Mouse (Mus musculus): ENCODE results near the gene Dgki. TPM values are rescaled to one million over a fixed set of nuclear protein-coding genes. Genes with fewer than 3 reads are reported as not detected.

Gene Dgki
- polyA plus RNA-seq, 1 experiment from 2014 or later: 0.81 TPM

GRCm38 (mm10) chr6:37196870-37197269 is 103.1 kb downstream of the Dgki start:
- Histone ChIP-seq H3K36me3 (no peaks in the 10 kb centered on the region), H3K4me3 (replicated peaks) (no peak overlapping the region), H3K27me3 (replicated peaks) (no peaks in the 10 kb centered on the region), H3K4me2 (no peak overlapping the region), H3K4me1 (peaks cover 3% of the 10 kb centered on the region; the same call in 1 of the 2 replicates), H3K27ac (no peak overlapping the region), H3K9ac (no peak overlapping the region), H3K9me3 (no peaks in the 10 kb centered on the region)
- 75% methylated on average over 5 of the region's 5 CpGs for WGBS
- no peak for ATAC-seq (ENCODE audit: insufficient read depth, low FRiP score, low read depth)

DNA sequence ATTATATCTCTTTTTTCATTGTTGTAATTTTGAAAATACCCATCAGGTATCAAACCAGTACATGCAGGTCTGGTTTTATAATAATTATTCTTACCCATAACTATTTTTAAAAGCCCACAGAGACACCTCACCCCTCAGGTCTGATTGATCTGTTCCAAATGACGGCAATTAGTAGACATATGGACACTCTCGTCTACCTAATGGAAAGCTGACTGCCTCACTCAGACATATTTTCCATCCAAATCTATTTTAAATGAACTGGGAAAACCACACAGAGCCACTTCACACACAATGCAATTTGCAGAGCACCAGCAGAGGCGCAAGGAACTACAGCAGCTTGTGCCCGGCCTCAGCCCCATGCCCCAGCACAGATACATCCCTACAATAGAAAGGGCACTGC is 104.2 kb downstream of the Dgki start:
- Histone ChIP-seq H3K27me3 (replicated peaks) (no peaks in the 10 kb centered on the region), H3K4me3 (replicated peaks) (no peak overlapping the region), H3K36me3 (no peaks in the 10 kb centered on the region), H3K9me3 (no peaks in the 10 kb centered on the region), H3K9ac (no peak overlapping the region), H3K27ac (no peak overlapping the region), H3K4me2 (no peak overlapping the region), H3K4me1 (peaks cover 3% of the 10 kb centered on the region; the same call in 1 of the 2 replicates)
- no peak for ATAC-seq (ENCODE audit: insufficient read depth, low FRiP score, low read depth)
- WGBS: 72% methylated on average over 4 of the region's 4 CpGs

GRCm38 (mm10) chr6:37181961-37182360 is 118.0 kb downstream of the Dgki start:
- no peak overlapping the region for H3K4me3 ChIP-seq (replicated peaks)

GRCm38 (mm10) chr6:37171149-37171832 is 128.7 kb downstream of the Dgki start:
- no peak overlapping the region for H3K27ac ChIP-seq
- no peaks in the 10 kb centered on the region for H3K9me3 ChIP-seq
- H3K27me3 ChIP-seq (replicated peaks): no peaks in the 10 kb centered on the region
- H3K4me3 ChIP-seq (replicated peaks): no peak overlapping the region
- 72% methylated on average over 12 of the region's 12 CpGs for WGBS
- H3K4me1 ChIP-seq: no peaks in the 10 kb centered on the region
- H3K4me2 ChIP-seq: no peak overlapping the region
- H3K9ac ChIP-seq: no peak overlapping the region
- no peaks in the 10 kb centered on the region for H3K36me3 ChIP-seq
- no peak for ATAC-seq (ENCODE audit: insufficient read depth, low FRiP score, low read depth)

More at GRCm38 (mm10) chr6:37181961-37182360, 118.0 kb downstream of the Dgki start:
- Histone ChIP-seq H3K9ac (no peak overlapping the region), H3K27ac (no peak overlapping the region), H3K4me1 (no peaks in the 10 kb centered on the region), H3K4me2 (no peak overlapping the region), H3K36me3 (no peaks in the 10 kb centered on the region), H3K27me3 (replicated peaks) (no peaks in the 10 kb centered on the region), H3K9me3 (no peaks in the 10 kb centered on the region)
- ATAC-seq (ENCODE audit: insufficient read depth, low FRiP score, low read depth): no peak
- 86% methylated on average over 4 of the region's 4 CpGs for WGBS

- Histone ChIP-seq H3K27ac (no peak overlapping the region), H3K36me3 (no peaks in the 10 kb centered on the region), H3K9ac (no peak overlapping the region), H3K27me3 (replicated peaks) (no peaks in the 10 kb centered on the region), H3K4me2 (no peak overlapping the region), H3K4me3 (replicated peaks) (no peak overlapping the region), H3K9me3 (no peaks in the 10 kb centered on the region), H3K4me1 (no peaks in the 10 kb centered on the region)
- no peak for ATAC-seq (ENCODE audit: insufficient read depth, low FRiP score, low read depth)
- 60% methylated on average over 3 of the region's 3 CpGs for WGBS
Observed at GRCm38 (mm10) chr6:37158880-37159279, 141.1 kb downstream of the Dgki start.

GRCm38 (mm10) chr6:37154051-37154450 is 145.9 kb downstream of the Dgki start:
- 80% methylated on average over 1 of the region's 1 CpGs for WGBS
- H3K9ac ChIP-seq: no peak overlapping the region
- no peak overlapping the region for H3K27ac ChIP-seq
- ATAC-seq (ENCODE audit: insufficient read depth, low FRiP score, low read depth): no peak
- no peaks in the 10 kb centered on the region for H3K36me3 ChIP-seq
- no peaks in the 10 kb centered on the region for H3K9me3 ChIP-seq
- H3K4me2 ChIP-seq: no peak overlapping the region
- H3K4me3 ChIP-seq (replicated peaks): no peak overlapping the region
- H3K27me3 ChIP-seq (replicated peaks): no peaks in the 10 kb centered on the region
- H3K4me1 ChIP-seq: no peaks in the 10 kb centered on the region

DNA sequence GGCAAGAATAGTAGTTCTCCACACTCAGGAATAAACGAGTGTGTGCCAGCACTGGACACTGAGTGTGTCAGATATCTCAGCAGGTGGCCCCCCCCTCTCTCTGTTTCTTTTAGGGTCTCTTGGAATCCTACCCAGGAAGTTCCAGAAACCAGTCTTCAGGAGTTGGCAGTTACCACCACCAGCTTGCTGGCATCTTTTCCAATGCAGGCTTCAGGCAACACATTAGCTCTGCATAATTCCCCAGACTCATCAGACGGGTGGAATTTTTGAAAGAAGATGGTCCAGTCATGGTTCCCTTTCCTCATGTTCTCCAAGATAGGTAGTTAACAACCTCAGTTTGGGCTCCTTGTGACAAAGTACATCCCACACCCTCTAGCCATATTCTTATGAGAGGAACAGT is 149.5 kb downstream of the Dgki start:
- Histone ChIP-seq H3K27me3 (replicated peaks) (no peaks in the 10 kb centered on the region), H3K9me3 (no peaks in the 10 kb centered on the region), H3K4me3 (replicated peaks) (no peak overlapping the region), H3K9ac (no peak overlapping the region), H3K4me2 (no peak overlapping the region), H3K36me3 (no peaks in the 10 kb centered on the region), H3K4me1 (no peaks in the 10 kb centered on the region), H3K27ac (no peak overlapping the region)
- 74% methylated on average over 2 of the region's 2 CpGs for WGBS
- ATAC-seq (ENCODE audit: insufficient read depth, low FRiP score, low read depth): no peak

DNA sequence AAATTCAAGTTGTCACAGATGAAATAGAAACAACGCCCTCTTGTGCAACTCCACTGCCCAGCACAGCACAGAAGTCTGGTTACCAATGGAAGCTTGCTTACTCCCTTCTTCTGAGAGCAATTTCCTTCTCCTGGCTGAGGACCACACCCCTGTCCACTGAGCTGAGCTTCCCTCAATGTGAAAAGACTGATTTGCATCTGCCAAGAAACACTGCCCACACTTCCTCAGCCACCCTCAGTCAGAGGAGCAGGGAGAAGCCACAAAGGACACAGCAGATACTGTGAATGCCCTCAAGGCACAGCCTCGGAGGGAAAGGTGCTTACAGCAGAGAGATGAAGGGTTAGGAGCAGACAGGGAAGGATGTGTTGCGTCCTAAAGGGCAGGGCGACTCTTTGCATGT is 149.9 kb downstream of the Dgki start:
- no peak overlapping the region for H3K27ac ChIP-seq
- no peaks in the 10 kb centered on the region for H3K36me3 ChIP-seq
- no peaks in the 10 kb centered on the region; the same call in 1 of the 2 replicates for H3K4me1 ChIP-seq
- ATAC-seq (ENCODE audit: insufficient read depth, low FRiP score, low read depth): no peak
- H3K9me3 ChIP-seq: no peaks in the 10 kb centered on the region
- H3K4me2 ChIP-seq: no peak overlapping the region
- no peak overlapping the region for H3K4me3 ChIP-seq (replicated peaks)
- no peak overlapping the region for H3K9ac ChIP-seq
- H3K27me3 ChIP-seq (replicated peaks): no peaks in the 10 kb centered on the region
- WGBS: 78% methylated on average over 4 of the region's 4 CpGs

DNA sequence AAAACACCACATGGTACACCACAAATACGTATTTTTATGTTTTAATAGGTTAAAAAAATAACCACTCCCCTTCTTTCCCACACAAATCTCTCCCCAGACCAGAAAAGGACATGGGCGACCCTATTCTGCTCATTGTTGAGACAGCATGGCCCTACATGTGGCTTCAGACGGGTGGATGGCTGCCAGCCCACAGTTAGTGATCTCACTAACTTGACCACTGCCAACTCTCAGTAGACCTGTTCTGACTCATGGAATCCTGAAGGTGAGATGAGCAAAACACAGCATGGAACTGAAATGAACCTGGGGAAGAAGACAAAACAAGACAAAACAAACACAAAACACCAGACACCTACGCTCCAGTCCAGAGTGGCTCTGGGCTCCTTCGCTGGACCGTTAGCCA is 150.8 kb downstream of the Dgki start:
- WGBS: 87% methylated on average over 6 of the region's 6 CpGs
- Histone ChIP-seq H3K27me3 (replicated peaks) (no peaks in the 10 kb centered on the region), H3K4me1 (no peaks in the 10 kb centered on the region; the same call in 1 of the 2 replicates), H3K27ac (no peak overlapping the region), H3K4me2 (no peak overlapping the region), H3K9me3 (no peaks in the 10 kb centered on the region), H3K9ac (no peak overlapping the region), H3K36me3 (no peaks in the 10 kb centered on the region), H3K4me3 (replicated peaks) (no peak overlapping the region)
- no peak for ATAC-seq (ENCODE audit: insufficient read depth, low FRiP score, low read depth)

DNA sequence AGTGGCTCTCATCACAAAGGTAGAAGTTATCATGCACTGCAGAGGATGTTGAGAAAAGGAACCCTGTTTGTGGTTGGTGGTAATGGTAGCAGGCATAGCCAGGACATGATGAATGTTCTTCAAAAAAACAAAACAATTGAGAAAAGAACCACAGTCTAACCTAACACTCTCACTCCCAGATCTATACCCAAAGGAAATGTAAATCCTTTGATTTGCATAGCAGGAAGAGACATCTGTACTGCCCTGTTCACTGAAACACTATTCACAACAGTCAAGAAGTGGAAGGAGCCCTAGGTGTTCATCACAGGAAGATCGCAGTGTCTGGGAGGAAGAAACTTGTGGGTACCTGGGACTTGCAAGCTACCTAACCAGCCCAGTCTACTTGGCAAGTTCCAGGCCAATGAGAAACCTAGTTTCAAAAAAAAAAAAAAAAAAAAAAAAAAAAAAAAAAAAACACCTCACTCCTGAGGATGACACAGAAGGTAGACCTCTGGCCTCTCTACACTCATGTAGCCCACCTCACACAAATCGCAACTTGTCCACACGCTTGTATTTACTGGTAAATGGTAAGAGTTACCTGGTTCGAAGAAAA is 152.5 kb downstream of the Dgki start:
- ATAC-seq (ENCODE audit: insufficient read depth, low FRiP score, low read depth): no peak
- no peak overlapping the region for H3K27ac ChIP-seq
- no peaks in the 10 kb centered on the region for H3K36me3 ChIP-seq
- peaks cover 7% of the 10 kb centered on the region for H3K4me1 ChIP-seq
- H3K9ac ChIP-seq: no peak overlapping the region
- H3K9me3 ChIP-seq: no peaks in the 10 kb centered on the region
- WGBS: 95% methylated on average over 4 of the region's 4 CpGs
- H3K4me3 ChIP-seq (replicated peaks): no peak overlapping the region
- no peaks in the 10 kb centered on the region for H3K27me3 ChIP-seq (replicated peaks)
- no peak overlapping the region for H3K4me2 ChIP-seq

GRCm38 (mm10) chr6:37143867-37144163 is 156.2 kb downstream of the Dgki start:
- Histone ChIP-seq H3K9me3 (no peaks in the 10 kb centered on the region), H3K27ac (no peak overlapping the region), H3K4me3 (replicated peaks) (no peak overlapping the region), H3K9ac (no peak overlapping the region), H3K36me3 (no peaks in the 10 kb centered on the region), H3K4me2 (no peak overlapping the region), H3K4me1 (peaks cover 7% of the 10 kb centered on the region), H3K27me3 (replicated peaks) (no peaks in the 10 kb centered on the region)
- WGBS: 31% methylated on average over 4 of the region's 4 CpGs
- peak; percentile 56; the same call in 1 of the 2 replicates for ATAC-seq (ENCODE audit: insufficient read depth, low FRiP score, low read depth)

DNA sequence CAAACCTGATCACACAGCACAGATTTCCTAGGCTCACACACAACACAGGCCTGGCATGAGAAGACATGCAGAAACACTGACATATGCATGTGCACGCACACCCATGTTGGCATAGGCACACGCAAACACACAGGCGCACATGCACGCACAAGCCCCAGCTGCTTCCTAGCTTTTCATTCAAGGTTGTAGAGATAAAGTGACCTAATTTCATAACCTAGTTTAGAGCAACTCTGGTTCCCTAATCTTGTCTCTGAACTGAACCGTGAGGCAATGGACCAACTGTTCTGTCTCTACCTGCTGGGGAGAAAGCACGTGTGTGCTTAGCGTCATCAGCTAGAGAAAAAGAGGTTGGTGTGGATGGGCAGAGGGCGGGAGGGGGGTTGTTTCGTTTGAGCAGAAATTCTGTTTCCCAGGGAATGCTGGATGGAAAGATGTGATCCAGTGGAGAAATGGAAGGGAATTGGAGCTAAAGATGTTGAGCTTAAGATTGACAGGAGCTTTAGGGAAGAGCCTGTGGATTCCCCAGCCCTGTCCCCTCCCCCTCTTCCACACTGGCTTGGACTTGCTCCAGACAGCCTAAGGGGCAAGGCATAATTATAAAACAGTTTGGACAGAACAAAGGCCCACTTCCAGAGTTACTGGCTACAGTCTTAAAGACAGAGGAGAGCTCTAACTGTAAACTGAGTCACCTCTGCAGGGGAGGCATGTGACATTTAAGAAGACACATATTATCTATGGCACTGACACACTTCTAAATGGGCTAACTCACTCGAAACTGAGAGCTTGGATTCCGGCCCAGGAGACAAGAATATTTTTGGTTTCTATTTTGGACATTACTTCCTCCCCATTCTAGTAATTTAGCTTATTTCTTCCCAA is 156.8 kb downstream of the Dgki start:
- H3K27me3 ChIP-seq (replicated peaks): no peaks in the 10 kb centered on the region
- no peaks in the 10 kb centered on the region for H3K9me3 ChIP-seq
- no peak overlapping the region for H3K27ac ChIP-seq
- H3K9ac ChIP-seq: no peak overlapping the region
- no peak overlapping the region for H3K4me2 ChIP-seq
- peak; percentile 27; the same call in 1 of the 2 replicates for ATAC-seq (ENCODE audit: insufficient read depth, low FRiP score, low read depth)
- 67% methylated on average over 11 of the region's 11 CpGs for WGBS
- H3K4me3 ChIP-seq (replicated peaks): no peak overlapping the region
- H3K36me3 ChIP-seq: no peaks in the 10 kb centered on the region
- peaks cover 7% of the 10 kb centered on the region for H3K4me1 ChIP-seq
